Mouse (Mus musculus) small intestine, adult 2 months (tissue): ENCODE data around the gene Irf9.

ENCODE experiments used
- CTCF ChIP-seq: fragments of 200-500 bp; IDR thresholded peaks from 2 replicates; pipeline ENCODE4 v1.5.1; 2012; ENCODE audit warnings: low read depth, mild to moderate bottlenecking, control low read depth, inconsistent platforms, low read length, moderate library complexity, mixed read lengths; ENCODE audit not compliant: insufficient replicate concordance, insufficient read length; ENCODE audit errors: extremely low read depth
- POLR2A ChIP-seq: fragments of 200-500 bp; IDR thresholded peaks from 2 replicates; pipeline ENCODE4 v1.6.1; 2012; ENCODE audit warnings: low read depth, mild to moderate bottlenecking, control low read depth, inconsistent platforms, low read length, moderate library complexity

- TF ChIP-seq CTCF (no peak), POLR2A (no peak)
These were observed 18.4 kb upstream of the Irf9 start, which contains the start of gene Emc9 for GRCm38 (mm10) chr14:55584702-55585565.
